Mouse (Mus musculus) heart, postnatal 10 days (tissue): Measurements from ENCODE around the gene Tmem19. TPM values are rescaled to one million over a fixed set of nuclear protein-coding genes. Genes with fewer than 3 reads are reported as not detected.
A peak's percentile ranks its signal among the peaks of the same experiment; 100 is the strongest.

Source experiments
- DNase-seq, 2 experiments: peaks; one replicate each; pipeline ENCODE4 v3.0.0; 2021
- intact Hi-C: fragments of 180-260 bp; cut with DNase I; formaldehyde crosslinking; loops from one replicate; pipeline ENCODE4 v1.15.1; 2025
- total RNA-seq, 2 experiments: library from RNA; stranded (reverse); gene quantifications; 2 replicates each; pipeline ENCODE4 v1.2.3; 2021

Gene Tmem19
- total RNA-seq, 2 experiments from 2014 or later, result 16.0 to 20.7 TPM

DNA sequence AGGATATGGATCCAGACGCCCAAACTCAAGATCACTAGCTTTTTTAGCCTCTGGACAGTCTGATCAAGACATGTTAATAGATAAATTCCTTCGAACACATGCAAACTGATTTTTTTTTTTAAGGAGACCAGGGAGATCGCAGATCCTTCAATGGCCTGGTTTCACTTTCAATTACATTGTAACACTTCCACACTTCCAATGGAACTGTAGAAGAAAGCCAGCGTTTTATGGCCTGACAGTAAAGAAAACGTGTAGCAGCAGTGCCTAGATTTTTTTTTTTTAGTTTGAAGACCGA is 48.1 kb downstream of the Tmem19 start:
- no peak for DNase-seq
- intact Hi-C loops, result loop anchor here (2.0 to 5.0 kb wide), 2 partner anchors 62 to 71 kb away; partner anchors contain the start of genes Tbc1d15, Thap2 and Zfc3h1

DNA sequence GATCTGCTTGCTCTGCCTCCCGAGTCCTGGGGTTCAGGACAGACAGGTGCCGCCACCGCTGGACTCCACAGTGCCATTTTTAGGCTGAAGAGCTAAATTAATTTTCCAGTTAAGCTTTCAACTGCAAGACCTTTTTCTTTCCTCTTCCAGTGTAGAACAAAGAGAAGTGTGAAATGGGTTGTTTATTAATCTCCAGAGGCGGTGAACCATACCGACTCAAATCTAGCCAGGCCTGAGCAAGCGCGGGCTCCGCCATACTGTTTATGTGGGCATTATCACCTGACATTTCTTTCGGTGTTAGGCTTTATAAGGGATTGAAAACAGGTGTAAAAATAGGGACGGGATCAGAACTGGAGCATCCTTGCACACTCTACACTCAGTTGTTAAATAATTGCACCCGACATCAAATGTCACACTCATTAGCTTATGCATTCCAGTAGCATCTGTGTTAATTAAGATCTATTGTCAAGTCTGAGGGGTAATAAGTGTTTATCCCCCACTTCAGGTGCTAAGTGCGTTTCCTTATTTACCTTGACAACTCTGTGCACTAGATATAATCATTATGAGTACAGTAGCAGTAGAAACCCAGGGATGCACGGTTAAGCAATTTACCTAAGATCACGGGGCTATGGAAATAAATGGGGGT is 48.5 kb downstream of the Tmem19 start:
- DNase-seq, result peak in 1 of 2 experiments; percentile 20
- intact Hi-C loops, result loop anchor here (2.0 to 5.0 kb wide), 2 partner anchors 61 to 71 kb away; partner anchors contain the start of genes Tbc1d15, Thap2 and Zfc3h1

DNA sequence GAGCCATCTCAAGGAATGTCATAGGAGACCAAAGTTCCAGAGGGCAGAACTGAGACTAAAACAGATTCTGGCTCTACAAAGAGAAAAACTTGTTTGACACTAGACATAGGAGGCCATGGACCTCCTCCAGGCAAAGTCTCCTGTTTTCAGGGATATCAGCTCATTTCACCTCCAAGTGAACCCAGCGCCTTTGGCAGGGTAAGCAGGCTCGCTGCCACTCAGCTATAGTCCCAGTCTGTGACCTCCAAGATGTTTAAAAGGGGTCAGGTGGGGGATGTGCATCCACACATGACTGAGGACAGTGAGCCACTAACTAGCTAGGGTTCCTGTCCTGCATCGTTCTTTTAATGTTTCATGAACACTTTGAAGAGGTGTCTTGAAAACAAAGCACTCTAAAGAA is 49.6 kb downstream of the Tmem19 start:
- intact Hi-C loops, result loop anchor here (5.0 kb wide), 1 partner anchor 60 kb away; the partner anchor contains the start of gene Tbc1d15
- peak; percentile 74 for DNase-seq

DNA sequence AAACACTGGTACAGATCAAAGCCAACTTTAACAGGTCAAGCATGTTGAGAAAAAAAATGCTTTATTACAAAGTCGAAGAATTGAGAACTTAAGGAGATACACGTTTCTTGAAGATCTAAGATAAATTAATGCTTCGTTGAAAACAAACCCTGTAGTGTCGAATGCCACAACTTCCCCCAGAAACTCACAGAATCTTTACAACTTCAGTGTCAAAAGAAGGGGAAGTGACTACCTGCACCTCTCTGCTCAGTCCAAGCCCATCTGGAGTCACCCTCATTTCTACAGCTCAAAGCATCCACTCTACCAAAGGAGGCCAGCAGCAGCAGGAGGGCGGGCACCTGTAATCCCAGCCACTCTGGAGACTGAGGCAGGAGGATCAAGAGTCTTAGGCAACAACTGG is 50.1 kb downstream of the Tmem19 start:
- intact Hi-C loops, result loop anchor here (5.0 kb wide), 1 partner anchor 60 kb away; the partner anchor contains the start of gene Tbc1d15
- no peak for DNase-seq

DNA sequence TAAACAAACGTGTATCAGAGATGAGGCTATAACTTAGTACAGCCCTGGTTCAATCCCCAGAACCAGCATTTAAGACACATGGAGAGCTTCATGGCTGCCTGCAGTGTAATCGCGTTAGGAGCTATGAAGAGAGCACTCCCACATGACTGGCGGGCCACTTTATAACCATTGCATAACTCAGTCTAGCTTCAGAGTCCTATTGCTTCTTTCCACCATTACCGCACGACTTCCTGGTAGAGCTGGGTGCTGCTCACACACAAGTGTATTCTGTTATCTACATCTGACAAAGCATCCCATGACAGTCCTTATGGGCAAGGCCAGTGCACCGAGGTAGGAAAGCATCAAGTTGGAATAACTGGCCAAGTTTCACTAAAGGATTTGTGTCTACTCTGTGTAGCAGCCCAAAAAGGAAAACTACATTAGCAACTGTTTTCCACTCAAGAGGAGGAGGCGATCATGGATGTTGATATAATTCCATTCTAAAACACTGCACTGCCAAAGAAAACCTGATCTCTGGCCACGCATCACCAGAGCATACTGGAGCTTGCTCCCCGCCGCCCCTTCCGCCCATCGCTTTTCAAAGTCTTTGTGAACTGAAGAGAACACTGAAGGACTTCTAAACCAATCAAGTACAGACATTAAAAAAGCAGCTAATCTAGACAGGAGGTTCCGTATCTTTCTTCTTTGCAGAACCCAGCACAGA is 50.9 kb downstream of the Tmem19 start:
- intact Hi-C loops, result loop anchor here (5.0 kb wide), 1 partner anchor 59 kb away; the partner anchor contains the start of gene Tbc1d15

DNA sequence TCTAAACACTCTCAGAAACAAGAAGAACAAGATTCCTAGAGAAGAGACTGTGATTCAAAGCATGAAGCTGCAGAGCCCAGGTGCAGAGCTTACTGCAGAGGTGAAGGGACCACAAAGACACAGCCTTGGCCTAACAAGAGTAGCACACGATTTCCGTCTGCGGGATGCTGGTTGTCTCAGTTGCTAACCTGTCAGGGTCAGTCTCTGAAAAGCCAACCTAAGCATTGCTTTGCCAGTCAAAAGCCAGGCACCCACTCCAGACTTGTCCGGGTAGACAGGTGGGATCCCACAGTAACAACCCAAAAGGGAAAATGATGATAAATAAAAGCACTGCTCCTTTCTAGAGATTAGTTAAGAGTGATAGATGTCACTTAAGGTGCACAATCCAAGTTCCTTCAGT is 53.1 kb downstream of the Tmem19 start:
- no peak for DNase-seq
- intact Hi-C loops, result no loop called here

More for the DNA sequence above, 50.9 kb downstream of the Tmem19 start:
- DNase-seq, result peak; percentile 18 to 36

DNA sequence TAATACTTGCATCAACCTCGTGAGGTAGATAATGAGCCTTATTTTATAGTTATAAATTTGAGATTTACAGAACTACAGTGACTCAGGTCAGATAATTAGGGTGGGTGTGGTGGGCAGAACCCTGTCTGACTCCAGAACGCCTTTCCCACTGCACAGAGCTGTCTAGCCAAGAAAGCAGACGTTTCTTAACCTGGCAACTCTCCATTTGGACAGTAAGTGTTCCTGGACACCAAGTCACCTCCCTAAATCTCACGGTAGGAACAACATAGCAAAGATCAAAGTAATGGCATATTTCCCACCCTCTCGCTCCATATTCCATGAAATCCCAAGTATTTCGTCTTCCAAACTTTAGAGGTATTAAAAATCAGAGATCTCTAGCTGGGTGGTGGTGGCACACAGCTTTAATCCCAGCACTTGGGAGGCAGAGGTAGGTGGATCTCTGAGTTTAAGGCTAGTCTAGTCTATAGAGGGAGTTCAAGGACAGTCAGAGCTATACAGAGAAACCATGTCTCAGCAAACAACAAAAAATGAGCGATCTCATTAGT is 54.9 kb downstream of the Tmem19 start:
- intact Hi-C loops, result no loop called here
- DNase-seq, result no peak

DNA sequence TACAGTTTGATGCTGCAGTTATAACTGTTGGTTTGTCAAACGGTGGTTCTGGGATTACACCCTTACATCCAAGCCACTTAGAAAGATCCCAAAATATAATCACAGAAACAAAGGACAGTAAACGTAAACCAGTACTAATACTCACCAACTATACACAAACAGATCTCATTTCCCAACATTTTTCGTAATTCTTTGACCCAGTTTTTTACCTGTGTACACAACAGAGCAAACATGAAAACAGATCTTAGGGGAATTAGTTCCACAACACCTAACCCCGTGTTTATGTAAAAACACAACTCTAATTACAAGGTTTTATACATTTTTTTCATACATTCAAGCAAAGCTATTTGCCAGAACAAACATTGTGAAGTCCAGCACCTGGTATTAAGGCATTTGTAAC is 63.6 kb downstream of the Tmem19 start:
- DNase-seq, result no peak
- intact Hi-C loops, result no loop called here

DNA sequence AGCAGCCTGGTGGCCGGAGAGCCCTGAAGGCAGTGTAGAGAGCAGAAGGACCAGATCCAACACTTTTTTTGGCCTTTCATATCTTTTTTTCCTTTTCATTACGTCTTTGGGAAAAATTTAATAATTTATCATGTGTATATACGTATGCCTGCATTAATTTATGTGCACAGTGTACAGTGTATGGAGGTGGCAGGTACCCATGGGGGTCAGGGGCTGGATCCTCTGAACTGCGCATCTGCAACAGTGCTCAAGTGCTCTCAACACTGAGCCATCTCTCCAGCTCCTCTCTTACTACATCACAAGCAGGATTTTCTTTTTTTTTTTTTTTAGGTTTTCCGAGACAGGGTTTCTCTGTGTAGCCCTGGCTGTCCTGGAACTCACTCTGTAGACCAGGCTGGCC is 64.7 kb downstream of the Tmem19 start:
- no peak for DNase-seq
- intact Hi-C loops, result no loop called here

DNA sequence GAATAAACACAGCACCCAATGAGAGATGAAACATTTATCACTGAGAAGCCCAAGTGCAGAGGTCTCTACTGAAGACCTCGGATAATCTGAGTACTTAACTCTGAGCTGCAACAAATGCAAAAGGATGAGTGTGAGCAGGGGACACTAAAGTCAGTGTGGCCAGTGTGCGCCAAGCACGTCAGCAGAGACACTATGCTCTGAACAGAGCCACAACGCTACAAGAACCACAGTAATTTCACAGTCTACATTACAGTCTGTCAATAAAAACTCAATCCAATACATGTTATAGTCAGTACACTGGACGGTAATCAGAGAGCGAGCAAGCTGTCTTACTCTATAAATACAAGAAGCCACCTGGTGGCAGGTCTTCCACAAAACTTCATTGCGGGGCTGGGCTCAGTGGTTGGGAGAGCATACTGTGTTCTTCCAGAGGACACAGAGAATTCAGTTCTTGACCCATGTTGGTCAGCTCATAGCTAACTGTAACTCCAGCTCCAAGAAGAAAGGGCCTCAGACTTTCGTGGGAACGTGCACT is 65.8 kb downstream of the Tmem19 start:
- no peak for DNase-seq
- intact Hi-C loops, result no loop called here

DNA sequence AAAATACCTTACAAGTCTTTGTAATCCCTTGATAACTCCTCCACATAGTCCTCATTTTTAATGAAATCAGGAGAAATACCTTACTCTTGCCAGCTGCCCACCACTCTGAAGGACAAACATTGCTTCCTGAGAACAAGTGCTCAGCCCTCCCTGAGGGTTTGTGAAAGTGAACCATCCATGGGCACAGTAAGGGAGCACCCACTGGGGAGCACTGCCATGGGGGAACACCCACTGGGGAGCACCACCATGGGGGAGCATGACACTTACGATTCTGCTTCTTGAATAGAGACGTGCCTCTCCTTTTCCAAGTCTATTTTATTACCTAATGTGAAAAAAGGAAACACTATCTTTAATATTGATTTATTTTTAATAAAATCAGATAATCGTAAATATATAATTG is 67.1 kb downstream of the Tmem19 start:
- no peak for DNase-seq
- intact Hi-C loops, result no loop called here

DNA sequence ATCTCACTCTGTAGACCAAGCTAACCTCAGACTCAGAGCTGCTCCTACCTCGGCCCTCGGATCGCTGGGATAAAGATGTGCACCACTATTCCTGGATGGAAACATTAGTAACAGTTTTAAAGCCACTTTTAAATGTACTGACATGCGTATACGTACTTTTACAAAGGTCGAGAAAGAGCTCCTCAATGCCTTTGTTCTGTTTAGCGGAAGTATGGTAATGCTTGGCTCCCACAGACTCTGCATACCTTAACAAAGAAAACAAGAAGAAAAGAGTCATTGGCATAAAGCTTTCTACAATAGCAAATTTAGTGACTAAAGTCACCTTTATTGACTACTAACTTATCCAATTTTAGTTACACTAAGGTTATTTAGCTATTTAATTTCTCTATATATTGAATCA is 67.6 kb downstream of the Tmem19 start:
- intact Hi-C loops, result no loop called here

DNA sequence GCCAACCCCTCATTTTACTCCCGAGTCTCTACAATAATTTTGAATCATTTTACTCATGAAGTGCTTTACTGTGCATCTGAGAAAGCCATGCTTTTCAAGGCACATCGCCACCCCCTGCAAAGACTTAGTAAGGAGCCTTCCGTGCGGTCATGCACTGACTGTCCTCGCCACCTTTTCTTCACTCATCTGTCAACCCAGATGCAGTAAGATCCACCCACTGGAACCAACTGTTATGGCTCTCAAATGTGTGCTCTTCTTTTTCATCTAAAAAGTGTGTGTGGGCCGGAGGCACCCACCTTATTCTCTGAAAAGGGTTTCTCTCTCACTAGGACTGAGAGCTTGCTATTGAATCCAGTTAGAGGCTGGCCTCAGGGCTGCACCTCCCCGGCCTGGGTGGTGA is 68.4 kb downstream of the Tmem19 start:
- no peak for DNase-seq
- intact Hi-C loops, result no loop called here

More for the DNA sequence above, 67.6 kb downstream of the Tmem19 start:
- DNase-seq, result no peak

DNA sequence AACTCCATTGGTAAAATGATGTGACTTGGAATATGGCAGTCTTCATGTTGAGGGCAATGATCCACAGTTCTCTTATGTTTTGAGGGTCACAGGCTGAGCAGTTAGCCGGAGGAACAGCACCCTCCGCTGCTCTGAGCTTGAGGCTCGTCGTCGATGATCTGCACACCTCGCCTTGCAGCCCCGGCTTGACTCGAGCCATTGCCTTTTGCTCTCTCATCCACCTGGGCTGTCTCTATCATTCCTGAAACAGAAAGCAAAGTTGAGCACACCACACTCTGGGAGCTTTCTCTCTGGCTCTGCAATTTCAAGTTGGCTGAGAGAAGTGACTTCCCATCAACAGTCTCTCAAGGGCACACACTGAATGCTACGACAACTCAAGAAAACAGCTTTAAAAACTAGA is 71.6 kb downstream of the Tmem19 start:
- no peak for DNase-seq
- intact Hi-C loops, result no loop called here

Other genes with a start within 250 kb of the Tmem19 start
- not detected for gene Tph2, start 177.5 kb downstream of the Tmem19 start, total RNA-seq
- 10 to 100 TPM; 51.4 to 51.9 TPM for gene Tbc1d15, start 111.0 kb downstream of the Tmem19 start, total RNA-seq
- gene Rab21, start 46.9 kb downstream of the Tmem19 start, total RNA-seq, result 10 to 100 TPM; 67.8 to 68.6 TPM
- 1 to 10 TPM; 6.5 to 8.2 TPM for gene Thap2, start 21.9 kb upstream of the Tmem19 start, total RNA-seq
- gene Zfc3h1, start 22.5 kb upstream of the Tmem19 start, total RNA-seq, result 10 to 100 TPM; 23.4 to 24.5 TPM
- not detected for gene A930009A15Rik, start 207.5 kb upstream of the Tmem19 start, total RNA-seq
- under 1 TPM; 0.10 to 0.42 TPM for gene Lgr5, start 225.3 kb upstream of the Tmem19 start, total RNA-seq